Mouse (Mus musculus) limb, embryonic 11.5 days (tissue): ENCODE results near the gene Wdr82. TPM values are rescaled to one million over a fixed set of nuclear protein-coding genes. Genes with fewer than 3 reads are reported as not detected.

Source experiments
- ATAC-seq: fragments of 200-750 bp; cut with Nextera tagmentation; 2 replicates; pipeline ENCODE4 v1.8.0; 2017; ENCODE audit warnings: low read depth; ENCODE audit not compliant: insufficient number of reproducible peaks, low FRiP score, low TSS enrichment
- DNase-seq: peaks from one replicate; pipeline ENCODE4 v3.0.0-alpha.2; 2015; ENCODE audit warnings: low spot score
- H3K27ac ChIP-seq: fragments of 300-500 bp; sonication (generic); replicated peaks from 2 replicates; pipeline ENCODE4 v1.5.1; 2014; ENCODE audit warnings: low read depth, mild to moderate bottlenecking, low read length
- H3K27me3 ChIP-seq: fragments of 300-500 bp; sonication (generic); 2 replicates; pipeline ENCODE4 v1.6.1; 2014; ENCODE audit warnings: mild to moderate bottlenecking, low read length, mixed read lengths; ENCODE audit not compliant: control insufficient read depth, insufficient read depth
- H3K36me3 ChIP-seq: fragments of 300-500 bp; sonication (generic); 2 replicates; pipeline ENCODE4 v1.6.1; 2014; ENCODE audit warnings: mild to moderate bottlenecking, low read length, moderate library complexity, mixed read lengths; ENCODE audit not compliant: control insufficient read depth, insufficient read depth
- H3K4me1 ChIP-seq: fragments of 300-500 bp; sonication (generic); 2 replicates; pipeline ENCODE4 v1.6.1; 2014; ENCODE audit warnings: low read length, mixed read lengths; ENCODE audit not compliant: control insufficient read depth, insufficient read depth
- H3K4me2 ChIP-seq: fragments of 300-500 bp; sonication (generic); 2 replicates; pipeline ENCODE4 v1.6.1; 2014; ENCODE audit warnings: low read depth, mild to moderate bottlenecking, moderate library complexity; ENCODE audit not compliant: severe bottlenecking
- H3K4me3 ChIP-seq: fragments of 300-500 bp; sonication (generic); 2 replicates; pipeline ENCODE4 v1.5.1; 2014; ENCODE audit warnings: low read depth, low read length
- H3K9ac ChIP-seq: fragments of 300-500 bp; sonication (generic); 2 replicates; pipeline ENCODE4 v1.6.1; 2014; ENCODE audit warnings: mild to moderate bottlenecking, low read length
- H3K9me3 ChIP-seq: fragments of 300-500 bp; sonication (generic); 2 replicates; pipeline ENCODE4 v1.6.1; 2016; ENCODE audit warnings: low read length; ENCODE audit not compliant: control insufficient read depth
- WGBS: fragments of 180-500 bp; shearing (Covaris S2); extraction: QIAGEN DNeasy Blood & Tissue Kit; methylation state at CpG from one replicate; pipeline ENCODE4 v1.1.7; 2014; 5-methylcytosine and 5-hydroxymethylcytosine counted together
- polyA plus RNA-seq: library from polyadenylated mRNA; unstranded; fragments of >200 nt; fragmentation: Nextera tagmentation; extraction: Ambion mirVana; gene quantifications from 2 replicates; pipeline ENCODE4 v1.2.1, GENCODE M21; 2014

Gene Wdr82
- polyA plus RNA-seq, 1 experiment from 2014 or later: 31.3 TPM

GRCm38 (mm10) chr9:106193930-106194807, 23.4 kb downstream of the Wdr82 start:
- Histone ChIP-seq H3K4me1 (0 out of 2 replicates have a peak, but pooled peaks cover 2% of the 10 kb centered on the region), H3K36me3 (peaks cover 21% of the 10 kb centered on the region), H3K4me2 (no peak overlapping the region), H3K9me3 (no peaks in the 10 kb centered on the region), H3K4me3 (no peak overlapping the region), H3K9ac (no peak overlapping the region), H3K27ac (no peak overlapping the region), H3K27me3 (no peaks in the 10 kb centered on the region)
- DNase-seq (no peak), ATAC-seq (no peak)
- 94% methylated on average over 8 of the region's 8 CpGs for WGBS

GRCm38 (mm10) chr9:106195693-106196092, 25.0 kb downstream of the Wdr82 start:
- Histone ChIP-seq H3K9me3 (no peaks in the 10 kb centered on the region), H3K36me3 (peaks cover 10% of the 10 kb centered on the region; the same call in 1 of the 2 replicates), H3K4me1 (0 out of 2 replicates have a peak, but pooled peaks cover 5% of the 10 kb centered on the region), H3K4me3 (no peak overlapping the region), H3K4me2 (no peak overlapping the region), H3K27ac (no peak overlapping the region), H3K27me3 (no peaks in the 10 kb centered on the region), H3K9ac (no peak overlapping the region)
- WGBS: 92% methylated on average over 8 of the region's 8 CpGs
- ATAC-seq (no peak), DNase-seq (no peak)

- H3K9me3 ChIP-seq: no peaks in the 10 kb centered on the region
- H3K27ac ChIP-seq: no peak overlapping the region
- H3K4me1 ChIP-seq: 0 out of 2 replicates have a peak, but pooled peaks cover 5% of the 10 kb centered on the region
- H3K27me3 ChIP-seq: no peaks in the 10 kb centered on the region
- ATAC-seq: no peak
- H3K4me3 ChIP-seq: no peak overlapping the region
- no peak for DNase-seq
- 73% methylated on average over 3 of the region's 3 CpGs for WGBS
- no peak overlapping the region for H3K9ac ChIP-seq
- H3K4me2 ChIP-seq: no peak overlapping the region
- H3K36me3 ChIP-seq: peaks cover 5% of the 10 kb centered on the region; the same call in 1 of the 2 replicates
These were observed 26.5 kb downstream of the Wdr82 start for GRCm38 (mm10) chr9:106197081-106197713.

GRCm38 (mm10) chr9:106197732-106198131, 27.0 kb downstream of the Wdr82 start:
- H3K4me2 ChIP-seq: peak overlapping the region; percentile 57; the same call in 1 of the 2 replicates
- no peaks in the 10 kb centered on the region for H3K9me3 ChIP-seq
- no peak overlapping the region for H3K27ac ChIP-seq
- ATAC-seq: no peak
- no peak overlapping the region for H3K9ac ChIP-seq
- no peak overlapping the region for H3K4me3 ChIP-seq
- no peaks in the 10 kb centered on the region for H3K27me3 ChIP-seq
- H3K36me3 ChIP-seq: peaks cover 5% of the 10 kb centered on the region; the same call in 1 of the 2 replicates
- DNase-seq: no peak
- H3K4me1 ChIP-seq: 0 out of 2 replicates have a peak, but pooled peaks cover 5% of the 10 kb centered on the region
- 93% methylated on average over 9 of the region's 9 CpGs for WGBS

- under 1% methylated on average over 50 of the region's 51 CpGs for WGBS
- ATAC-seq: peak; percentile 38; the same call in 1 of the 2 replicates
These were observed 28.3 kb downstream of the Wdr82 start for GRCm38 (mm10) chr9:106198962-106199458.

GRCm38 (mm10) chr9:106199535-106200272, 29.0 kb downstream of the Wdr82 start, which contains the start of gene Ppm1m:
Gene Ppm1m, minus strand, starts transcription at chr9:106199746.
- WGBS: 43% methylated on average over 18 of the region's 18 CpGs
- peaks cover 13% of the 10 kb centered on the region for H3K4me1 ChIP-seq
- no peaks in the 10 kb centered on the region for H3K27me3 ChIP-seq
- peaks cover 3% of the 10 kb centered on the region; the same call in 1 of the 2 replicates for H3K36me3 ChIP-seq
- peak within 1 kb of the TSS; percentile 77 for H3K9ac ChIP-seq
- ATAC-seq (no peak), DNase-seq (no peak)
- H3K9me3 ChIP-seq: no peaks in the 10 kb centered on the region
- peak within 1 kb of the TSS; percentile 57 for H3K4me2 ChIP-seq
- H3K27ac ChIP-seq: 0 out of 2 replicates have a peak within 1 kb of the TSS, but pooled peaks have one; percentile 33
- peak within 1 kb of the TSS; percentile 61 for H3K4me3 ChIP-seq

More at GRCm38 (mm10) chr9:106198962-106199458, 28.3 kb downstream of the Wdr82 start:
- Histone ChIP-seq H3K9me3 (no peaks in the 10 kb centered on the region), H3K36me3 (peaks cover 3% of the 10 kb centered on the region; the same call in 1 of the 2 replicates), H3K4me2 (peak overlapping the region; percentile 57), H3K4me3 (peak overlapping the region; percentile 61), H3K9ac (peak overlapping the region; percentile 77), H3K27me3 (no peaks in the 10 kb centered on the region), H3K4me1 (peaks cover 9% of the 10 kb centered on the region; the same call in 1 of the 2 replicates), H3K27ac (0 out of 2 replicates have a peak overlapping the region, but pooled peaks have one; percentile 33)
- peak; percentile 80 for DNase-seq

GRCm38 (mm10) chr9:106201895-106202294, 31.2 kb downstream of the Wdr82 start:
- peak overlapping the region; percentile 57; the same call in 1 of the 2 replicates for H3K4me3 ChIP-seq

More at GRCm38 (mm10) chr9:106201895-106202294, 31.2 kb downstream of the Wdr82 start:
- H3K27me3 ChIP-seq: no peaks in the 10 kb centered on the region
- no peak overlapping the region for H3K27ac ChIP-seq
- H3K9ac ChIP-seq: no peak overlapping the region
- H3K36me3 ChIP-seq: no peaks in the 10 kb centered on the region; the same call in 1 of the 2 replicates
- no peak for ATAC-seq
- no peak for DNase-seq
- H3K4me1 ChIP-seq: peaks cover 13% of the 10 kb centered on the region
- peak overlapping the region; percentile 69 for H3K4me2 ChIP-seq
- no peaks in the 10 kb centered on the region for H3K9me3 ChIP-seq
- 91% methylated on average over 3 of the region's 3 CpGs for WGBS
